Mouse (Mus musculus) limb, embryonic 15.5 days (tissue): ENCODE results near the gene 9330161L09Rik. TPM values are rescaled to one million over a fixed set of nuclear protein-coding genes. Genes with fewer than 3 reads are reported as not detected.

Experiments used
- ATAC-seq: fragments of 200-750 bp; cut with Nextera tagmentation; 2 replicates; pipeline ENCODE4 v1.8.0; 2017; ENCODE audit warnings: low read depth, moderate TSS enrichment; ENCODE audit not compliant: insufficient number of reproducible peaks, low FRiP score, low TSS enrichment
- H3K27ac ChIP-seq: fragments of 300-500 bp; sonication (generic); 2 replicates; pipeline ENCODE4 v1.5.1; 2015; ENCODE audit warnings: moderate library complexity, mild to moderate bottlenecking, inconsistent platforms
- H3K27me3 ChIP-seq: fragments of 300-500 bp; sonication (generic); 2 replicates; pipeline ENCODE4 v1.6.1; 2015; ENCODE audit warnings: inconsistent platforms
- H3K36me3 ChIP-seq: fragments of 300-500 bp; sonication (generic); 2 replicates; pipeline ENCODE4 v1.6.1; 2015; ENCODE audit warnings: inconsistent platforms
- H3K4me1 ChIP-seq: fragments of 300-500 bp; sonication (generic); 2 replicates; pipeline ENCODE4 v1.6.1; 2015; ENCODE audit warnings: inconsistent platforms
- H3K4me2 ChIP-seq: fragments of 300-500 bp; sonication (generic); 2 replicates; pipeline ENCODE4 v1.6.1; 2015; ENCODE audit warnings: mild to moderate bottlenecking, inconsistent platforms
- H3K4me3 ChIP-seq: fragments of 300-500 bp; sonication (generic); 2 replicates; pipeline ENCODE4 v1.5.1; 2015; ENCODE audit warnings: mild to moderate bottlenecking, inconsistent platforms
- H3K9ac ChIP-seq: fragments of 300-500 bp; sonication (generic); 2 replicates; pipeline ENCODE4 v1.6.1; 2015; ENCODE audit warnings: inconsistent platforms
- H3K9me3 ChIP-seq: fragments of 300-500 bp; sonication (generic); 2 replicates; pipeline ENCODE4 v1.6.1; 2016; ENCODE audit warnings: inconsistent platforms
- WGBS: fragments of 180-500 bp; shearing (Covaris S2); methylation state at CpG from one replicate; pipeline ENCODE4 v1.1.7; 2015; 5-methylcytosine and 5-hydroxymethylcytosine counted together
- polyA plus RNA-seq: library from polyadenylated mRNA; unstranded; fragments of >200 nt; fragmentation: Nextera tagmentation; extraction: Ambion mirVana; gene quantifications from 2 replicates; pipeline ENCODE4 v1.2.1, GENCODE M21; 2015

Gene 9330161L09Rik
- polyA plus RNA-seq, 1 experiment from 2014 or later, result 0.29 TPM

DNA sequence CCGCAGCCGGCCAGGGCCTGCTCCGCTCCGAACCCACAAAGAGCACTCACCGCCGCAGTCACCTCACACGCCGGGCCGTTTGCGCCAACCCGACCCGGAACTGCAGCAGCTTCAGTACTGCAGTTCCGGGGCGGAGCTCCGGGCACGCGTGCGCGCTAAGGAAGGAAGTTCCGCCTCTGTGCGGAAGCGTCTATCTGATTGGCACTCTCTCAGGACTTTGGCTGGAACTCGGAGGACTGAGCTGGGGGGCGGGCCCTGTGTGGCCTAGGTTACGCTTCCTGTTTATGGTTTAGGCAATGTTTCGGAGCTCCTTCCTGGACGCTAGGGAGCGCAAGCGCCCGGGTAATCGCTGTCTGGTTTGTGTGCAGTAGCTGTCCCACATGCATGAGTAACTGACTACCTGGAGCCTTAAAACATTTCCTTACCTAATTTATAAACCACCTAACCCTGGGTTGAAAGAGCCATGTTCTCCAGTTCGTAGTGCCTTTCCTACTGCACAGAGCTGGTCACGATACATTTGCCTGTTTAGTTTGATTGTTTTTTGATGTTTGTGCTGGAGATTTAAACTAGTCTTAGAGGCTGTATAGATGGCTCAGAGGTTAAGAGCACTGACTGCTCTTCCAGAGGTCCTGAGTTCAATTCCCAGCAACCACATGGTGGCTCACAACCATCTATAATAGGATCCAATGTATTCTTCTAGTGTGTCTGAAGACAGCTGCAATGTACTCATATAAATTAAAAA is 18.3 kb upstream of the 9330161L09Rik start, which contains the start of gene Ddx24:
Ddx24 (minus strand) TSS at position 102 of the 742 bp plus-strand sequence.
- peak; percentile 99 for ATAC-seq
- Histone ChIP-seq H3K4me1 (peaks cover 27% of the 10 kb centered on the region), H3K4me3 (peak within 1 kb of the TSS; percentile 93), H3K27ac (peak within 1 kb of the TSS; percentile 47; the same call in 1 of the 2 replicates), H3K9me3 (no peaks in the 10 kb centered on the region), H3K27me3 (no peaks in the 10 kb centered on the region), H3K4me2 (peak within 1 kb of the TSS; percentile 63), H3K9ac (peak within 1 kb of the TSS; percentile 78), H3K36me3 (peaks cover 8% of the 10 kb centered on the region; the same call in 1 of the 2 replicates)
- 2% methylated on average over 32 of the region's 33 CpGs for WGBS

DNA sequence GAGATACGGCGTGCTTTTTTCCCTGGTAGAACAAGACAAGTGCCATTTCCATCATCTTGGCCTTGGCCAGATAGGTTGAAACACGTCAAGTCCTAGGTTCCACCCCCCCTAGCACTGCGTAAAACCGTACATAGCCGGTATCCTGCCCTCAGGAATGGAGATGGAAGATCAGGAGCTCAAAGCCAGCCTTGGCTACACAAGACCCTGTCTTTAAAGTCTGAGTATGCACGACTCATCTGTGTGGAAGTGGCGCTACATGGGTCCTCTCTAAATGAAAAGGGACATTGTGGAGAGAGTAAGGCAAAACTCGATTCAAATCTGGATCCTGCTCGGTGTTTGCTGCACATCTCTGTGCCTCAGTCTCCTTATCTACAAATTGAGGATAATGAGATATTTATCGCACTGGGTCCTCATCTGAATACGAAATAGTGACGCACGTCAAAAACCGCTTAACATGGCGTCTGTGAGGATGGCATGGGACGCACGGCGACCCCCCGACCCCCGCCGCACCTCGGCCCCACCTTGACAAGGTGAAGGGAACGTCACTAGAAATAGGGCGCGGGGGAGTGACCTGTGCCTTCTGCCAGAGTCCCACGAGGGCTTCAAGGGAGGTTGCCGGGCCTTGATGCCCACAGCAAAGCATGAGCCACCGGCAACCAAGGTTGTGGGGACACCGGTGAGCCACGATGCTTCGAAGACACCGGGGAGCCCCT is 17.6 kb upstream of the 9330161L09Rik start:
- Histone ChIP-seq H3K27me3 (no peaks in the 10 kb centered on the region), H3K4me1 (peaks cover 27% of the 10 kb centered on the region), H3K4me2 (peak overlapping the region; percentile 63), H3K9ac (peak overlapping the region; percentile 78), H3K36me3 (peaks cover 8% of the 10 kb centered on the region; the same call in 1 of the 2 replicates), H3K9me3 (no peaks in the 10 kb centered on the region), H3K27ac (no peak overlapping the region), H3K4me3 (peak overlapping the region; percentile 93)
- no peak for ATAC-seq
- 8% methylated on average over 33 of the region's 33 CpGs for WGBS

DNA sequence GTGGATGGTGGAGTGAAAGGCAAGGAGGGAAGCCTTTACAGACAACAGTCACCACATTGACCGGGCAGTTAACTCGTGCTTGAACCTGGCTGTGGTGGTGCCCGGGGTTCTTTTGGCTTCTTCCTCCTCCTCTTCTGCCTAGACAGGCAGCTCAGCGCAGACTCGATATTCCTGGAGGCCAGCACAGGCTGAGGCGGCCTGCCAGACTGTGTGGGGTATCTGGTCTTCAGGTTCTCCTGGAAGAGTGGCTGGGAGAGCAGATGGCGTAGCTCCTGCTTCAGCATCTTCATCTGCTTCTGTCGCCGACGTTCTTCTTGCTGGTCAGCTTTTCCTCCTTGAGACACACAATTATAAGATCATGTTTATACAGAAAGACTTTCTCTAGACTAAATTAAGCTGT is 524 bp upstream of the 9330161L09Rik start:
- Histone ChIP-seq H3K9ac (no peak overlapping the region), H3K9me3 (no peaks in the 10 kb centered on the region), H3K4me2 (no peak overlapping the region), H3K36me3 (peaks cover 94% of the 10 kb centered on the region), H3K27me3 (no peaks in the 10 kb centered on the region), H3K4me3 (no peak overlapping the region), H3K4me1 (no peaks in the 10 kb centered on the region), H3K27ac (no peak overlapping the region)
- WGBS, result 96% methylated on average over 10 of the region's 10 CpGs
- ATAC-seq, result no peak

DNA sequence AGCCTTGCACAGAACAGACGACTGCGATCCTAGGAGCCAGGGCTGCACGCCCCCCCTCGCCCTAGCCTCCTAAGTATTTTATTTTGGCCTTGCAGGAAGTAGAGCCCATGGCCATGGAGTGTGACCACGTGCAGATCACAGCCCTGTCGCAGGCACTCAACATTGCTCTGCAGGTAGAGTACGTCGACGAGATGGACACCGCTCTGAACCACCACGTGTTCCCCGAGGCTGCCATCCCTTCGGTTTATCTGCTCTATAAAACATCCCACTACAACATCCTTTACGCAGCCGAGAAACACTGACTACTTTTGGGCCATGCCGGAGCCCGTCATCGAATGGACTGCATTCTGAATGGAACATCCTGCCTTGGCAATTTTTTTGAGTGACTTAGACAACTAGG is 3.5 kb downstream of the 9330161L09Rik start:
- H3K36me3 ChIP-seq, result peaks cover 74% of the 10 kb centered on the region
- no peak overlapping the region for H3K9ac ChIP-seq
- no peaks in the 10 kb centered on the region for H3K27me3 ChIP-seq
- H3K27ac ChIP-seq, result no peak overlapping the region
- ATAC-seq, result no peak
- no peak overlapping the region for H3K4me2 ChIP-seq
- no peaks in the 10 kb centered on the region for H3K4me1 ChIP-seq
- no peaks in the 10 kb centered on the region for H3K9me3 ChIP-seq
- no peak overlapping the region for H3K4me3 ChIP-seq
- WGBS, result 87% methylated on average over 18 of the region's 18 CpGs

DNA sequence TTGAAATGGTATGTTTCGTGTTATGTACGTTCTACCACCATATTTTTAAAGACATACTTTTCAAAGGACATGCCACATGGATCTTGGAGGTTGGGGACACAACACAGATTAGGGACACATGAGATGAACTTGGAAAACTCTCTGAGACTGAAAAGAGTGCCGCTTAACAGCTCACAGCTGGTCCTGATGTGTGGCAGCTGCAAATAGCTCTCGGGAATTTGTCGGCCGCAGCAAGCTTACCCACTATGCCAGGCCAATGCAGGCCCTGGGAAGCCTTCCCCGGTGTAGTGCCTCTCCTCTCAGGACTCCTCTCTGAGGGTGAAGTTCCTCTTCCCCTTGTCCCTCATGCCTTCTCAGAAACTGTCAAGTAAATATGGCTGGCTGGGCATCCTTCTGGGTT is 10.9 kb downstream of the 9330161L09Rik start:
- Histone ChIP-seq H3K4me2 (no peak overlapping the region), H3K9me3 (no peaks in the 10 kb centered on the region), H3K4me3 (no peak overlapping the region), H3K27me3 (no peaks in the 10 kb centered on the region), H3K36me3 (peaks cover 11% of the 10 kb centered on the region; the same call in 1 of the 2 replicates), H3K9ac (no peak overlapping the region), H3K27ac (no peak overlapping the region), H3K4me1 (no peaks in the 10 kb centered on the region)
- no peak for ATAC-seq
- WGBS, result 55% methylated on average over 7 of the region's 7 CpGs

DNA sequence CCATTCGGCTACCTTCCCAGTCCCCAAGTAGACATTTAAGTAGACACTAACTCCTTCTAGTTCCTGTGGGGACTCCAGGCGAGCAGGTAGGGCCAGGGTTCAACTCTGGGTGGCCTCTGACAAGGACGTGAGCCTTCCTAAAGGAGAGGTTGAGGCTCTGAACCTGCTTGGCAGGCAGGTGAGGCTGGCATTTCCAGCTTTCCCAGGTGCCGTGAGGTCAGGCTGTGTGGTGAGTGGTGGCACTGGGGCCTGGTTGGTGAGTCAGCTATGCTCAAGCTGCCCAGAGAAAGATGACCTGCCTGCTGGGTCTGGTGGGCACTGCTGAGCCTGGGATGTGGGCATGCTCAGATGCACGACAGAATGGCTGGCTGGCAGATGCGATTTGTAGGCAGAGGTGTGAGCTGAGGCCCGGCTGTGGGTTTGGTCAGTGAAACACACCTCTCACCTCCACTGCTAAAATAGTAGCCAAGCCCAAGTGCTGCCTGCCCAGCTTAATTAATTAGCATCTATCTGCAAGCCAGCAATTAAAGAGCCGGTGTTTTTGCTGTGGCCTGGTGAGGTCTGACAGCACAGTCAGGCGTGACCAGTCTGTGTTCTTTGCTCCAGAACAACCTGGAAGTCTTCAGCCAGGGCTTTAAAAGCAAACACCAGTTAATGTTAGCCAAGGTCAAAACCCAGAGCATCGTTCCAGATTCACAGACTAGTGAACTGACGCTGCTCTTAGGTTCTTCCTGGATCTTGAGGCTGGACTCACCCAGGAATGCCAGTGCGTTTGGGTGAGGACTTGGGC is 11.9 kb downstream of the 9330161L09Rik start:
- Histone ChIP-seq H3K27me3 (no peaks in the 10 kb centered on the region), H3K36me3 (peaks cover 4% of the 10 kb centered on the region; the same call in 1 of the 2 replicates), H3K4me1 (no peaks in the 10 kb centered on the region), H3K27ac (no peak overlapping the region), H3K4me3 (no peak overlapping the region), H3K9ac (no peak overlapping the region), H3K4me2 (no peak overlapping the region), H3K9me3 (no peaks in the 10 kb centered on the region)
- no peak for ATAC-seq
- 68% methylated on average over 12 of the region's 12 CpGs for WGBS

DNA sequence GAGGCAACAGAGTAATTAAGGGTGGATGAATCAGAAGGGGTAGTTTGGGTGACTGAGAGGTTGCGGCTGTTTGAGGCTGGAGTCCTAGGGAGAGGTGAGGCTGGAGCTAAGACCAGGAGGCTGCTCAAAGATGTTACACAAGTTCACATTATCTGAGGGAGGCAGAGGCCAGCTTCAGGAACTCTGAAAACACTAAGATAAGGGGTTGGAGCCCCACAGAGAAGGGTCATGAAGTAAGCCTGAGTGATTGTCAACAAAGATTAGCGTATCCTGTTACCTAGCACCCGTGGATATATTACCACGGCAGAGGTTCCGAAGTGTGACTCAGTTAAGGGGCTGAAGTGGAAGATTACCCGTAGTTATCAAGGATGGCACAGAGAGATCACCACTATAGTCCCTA is 14.1 kb downstream of the 9330161L09Rik start:
- no peaks in the 10 kb centered on the region for H3K36me3 ChIP-seq
- H3K4me2 ChIP-seq, result no peak overlapping the region
- H3K9me3 ChIP-seq, result no peaks in the 10 kb centered on the region
- WGBS, result 59% methylated on average over 6 of the region's 6 CpGs
- H3K27me3 ChIP-seq, result no peaks in the 10 kb centered on the region
- no peak overlapping the region for H3K9ac ChIP-seq
- no peak overlapping the region for H3K27ac ChIP-seq
- H3K4me3 ChIP-seq, result no peak overlapping the region
- H3K4me1 ChIP-seq, result peaks cover 14% of the 10 kb centered on the region
- no peak for ATAC-seq

DNA sequence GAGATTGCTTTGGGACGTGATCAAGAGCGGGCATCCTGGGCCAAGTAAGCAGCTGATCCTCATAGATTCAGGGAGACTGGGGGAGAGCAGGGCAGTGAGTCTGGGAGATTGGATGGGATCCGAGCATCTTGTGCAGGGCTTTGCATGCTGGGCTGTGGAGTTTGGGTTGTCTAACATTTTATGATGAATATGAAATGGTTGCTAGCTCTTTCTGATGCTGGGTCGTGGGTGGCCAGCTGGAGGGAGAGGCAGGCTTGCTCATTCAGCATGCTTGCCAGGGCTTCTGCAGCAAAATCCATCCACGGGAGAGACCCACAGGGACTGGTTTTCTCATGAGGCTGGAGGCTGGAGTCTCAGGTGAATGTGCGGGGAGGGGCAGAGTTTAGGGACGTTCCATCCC is 16.5 kb downstream of the 9330161L09Rik start:
- no peaks in the 10 kb centered on the region for H3K27me3 ChIP-seq
- peaks cover 14% of the 10 kb centered on the region for H3K4me1 ChIP-seq
- H3K9ac ChIP-seq, result no peak overlapping the region
- H3K4me3 ChIP-seq, result no peak overlapping the region
- ATAC-seq, result no peak
- H3K9me3 ChIP-seq, result no peaks in the 10 kb centered on the region
- WGBS, result 75% methylated on average over 7 of the region's 7 CpGs
- H3K27ac ChIP-seq, result no peak overlapping the region
- H3K36me3 ChIP-seq, result no peaks in the 10 kb centered on the region
- H3K4me2 ChIP-seq, result no peak overlapping the region

DNA sequence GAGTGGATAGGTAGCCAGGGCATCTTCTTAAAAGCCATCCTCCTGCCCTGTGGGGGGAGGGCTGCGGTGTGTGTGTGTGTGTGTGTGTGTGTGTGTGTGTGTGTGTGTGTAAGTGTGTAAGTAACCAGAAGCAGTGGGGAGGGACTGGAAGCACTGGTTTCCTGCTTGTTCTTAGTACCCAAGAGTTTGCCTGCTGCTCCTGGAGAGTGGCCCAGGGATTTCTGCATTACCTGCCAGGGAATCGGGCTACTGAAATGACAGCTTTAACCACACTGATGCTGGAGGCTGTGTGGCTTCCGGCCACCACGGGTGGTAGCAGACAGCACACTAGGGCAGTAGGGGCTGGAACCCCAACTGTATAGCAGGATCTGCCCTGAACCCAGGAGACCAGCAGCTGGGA is 17.6 kb downstream of the 9330161L09Rik start:
- Histone ChIP-seq H3K36me3 (no peaks in the 10 kb centered on the region), H3K4me3 (no peak overlapping the region), H3K9ac (no peak overlapping the region), H3K27ac (no peak overlapping the region), H3K9me3 (no peaks in the 10 kb centered on the region), H3K4me1 (peaks cover 14% of the 10 kb centered on the region), H3K27me3 (no peaks in the 10 kb centered on the region), H3K4me2 (no peak overlapping the region)
- ATAC-seq, result no peak
- WGBS, result 62% methylated on average over 4 of the region's 4 CpGs

DNA sequence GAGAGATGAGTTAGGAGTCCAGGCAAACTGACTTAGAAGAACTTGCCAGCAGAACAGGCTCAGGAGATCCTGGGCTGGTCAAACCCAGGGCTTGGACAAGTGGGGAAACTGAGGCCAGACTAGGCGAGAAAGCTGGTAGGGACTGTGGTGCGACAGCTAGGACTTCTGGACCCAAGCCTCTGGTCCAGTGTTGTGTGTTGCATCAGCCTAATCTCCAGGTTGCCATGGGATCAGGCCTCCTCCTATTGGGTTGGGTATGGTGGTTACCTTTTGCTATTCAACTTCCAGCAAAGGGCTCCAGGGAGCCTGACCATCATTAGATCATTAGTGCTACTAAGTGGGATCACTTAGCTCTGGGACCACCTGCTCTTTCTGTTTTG is 18.3 kb downstream of the 9330161L09Rik start:
- Histone ChIP-seq H3K4me1 (peaks cover 14% of the 10 kb centered on the region), H3K9me3 (no peaks in the 10 kb centered on the region), H3K27ac (no peak overlapping the region), H3K9ac (peak overlapping the region; percentile 89), H3K27me3 (no peaks in the 10 kb centered on the region), H3K4me2 (peak overlapping the region; percentile 77), H3K4me3 (peak overlapping the region; percentile 85), H3K36me3 (no peaks in the 10 kb centered on the region)
- no peak for ATAC-seq
- 81% methylated on average over 2 of the region's 2 CpGs for WGBS

DNA sequence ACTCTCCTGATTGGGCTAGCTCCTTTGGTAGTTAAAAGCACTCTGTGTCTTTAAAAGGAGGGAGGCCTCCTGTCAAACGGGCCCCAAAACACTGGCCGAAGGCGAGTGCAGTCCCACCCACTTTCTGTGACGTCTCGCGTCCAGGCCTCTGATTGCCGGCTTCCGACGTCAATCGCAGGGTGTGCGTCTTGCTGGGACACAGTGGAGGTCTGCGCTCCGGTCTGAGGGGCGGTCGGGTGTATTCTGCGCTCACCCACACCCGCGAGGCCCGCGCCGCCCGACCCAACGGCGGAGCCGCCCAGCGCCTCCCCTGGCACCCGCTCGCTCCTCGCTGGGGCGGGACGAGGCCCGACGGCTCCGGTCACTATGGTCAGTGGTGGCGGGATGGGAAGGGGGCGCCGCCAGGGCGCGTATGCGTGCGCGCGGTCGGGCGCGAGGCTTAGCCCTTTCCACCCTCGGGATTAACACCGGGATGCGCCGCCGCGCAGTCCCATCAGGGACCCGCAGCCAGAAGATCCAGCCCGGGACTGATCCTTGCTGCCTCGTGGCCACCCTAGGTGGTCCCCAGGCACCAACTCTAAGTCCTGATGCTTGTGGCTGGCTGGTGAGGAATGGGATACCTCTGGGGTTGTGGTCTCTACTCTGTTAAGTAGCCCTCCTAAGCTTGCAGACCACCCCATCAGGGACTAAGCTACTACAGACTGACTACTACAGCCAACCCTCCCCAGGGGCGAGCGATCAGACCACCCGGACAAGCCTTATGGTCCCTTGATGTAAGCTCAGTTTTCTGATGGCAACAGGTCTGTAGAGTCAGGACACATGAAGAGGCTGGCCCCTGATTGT is 18.9 kb downstream of the 9330161L09Rik start, which contains the start of gene Otub2:
Otub2 (plus strand) TSS at position 178 of the 843 bp plus-strand sequence.
- Histone ChIP-seq H3K27ac (peak within 1 kb of the TSS; percentile 59), H3K4me3 (peak within 1 kb of the TSS; percentile 85), H3K4me2 (peak within 1 kb of the TSS; percentile 77), H3K27me3 (no peaks in the 10 kb centered on the region), H3K9me3 (no peaks in the 10 kb centered on the region), H3K36me3 (no peaks in the 10 kb centered on the region), H3K9ac (peak within 1 kb of the TSS; percentile 89), H3K4me1 (peaks cover 14% of the 10 kb centered on the region)
- WGBS, result under 1% methylated on average over 58 of the region's 58 CpGs
- peak; percentile 97 for ATAC-seq
